Mouse (Mus musculus): ENCODE data around the gene Pdpk1. TPM values are rescaled to one million over a fixed set of nuclear protein-coding genes. Genes with fewer than 3 reads are reported as not detected.
"Not testable (repeated sequence)": the region's sequence is repeated elsewhere in the genome, so short reads cannot be mapped to it uniquely, and the experiment has no call there.

Pdpk1 gene
- polyA plus RNA-seq, 1 experiment from 2014 or later = 19.3 TPM

- Histone ChIP-seq H3K9ac (replicated peaks) (no peak overlapping the region), H3K4me3 (ENCODE audit: low read depth, low read length) (no peak overlapping the region), H3K36me3 (replicated peaks; ENCODE audit: insufficient read depth, low read length) (no peaks in the 10 kb centered on the region), H3K4me1 (ENCODE audit: insufficient read depth) (peaks cover 19% of the 10 kb centered on the region), H3K9me3 (ENCODE audit: low read length) (no peaks in the 10 kb centered on the region), H3K4me2 (ENCODE audit: low read depth, low read length) (no peak overlapping the region), H3K27me3 (ENCODE audit: insufficient read depth, low read length) (no peaks in the 10 kb centered on the region), H3K27ac (ENCODE audit: low read depth) (no peak overlapping the region)
- no peak for TF ChIP-seq EP300 (IDR thresholded peaks at IDR 0.05; ENCODE audit: low read depth)
- no peak for TF ChIP-seq CTCF (IDR thresholded peaks at IDR 0.05; ENCODE audit: low read depth)
- DNase-seq = no peak
- no peak for ATAC-seq
Observed at GRCm38 (mm10) chr17:24134062-24134461, 16.7 kb downstream of the Pdpk1 start.

- H3K9me3 ChIP-seq (ENCODE audit: low read length); H3K36me3 ChIP-seq (replicated peaks; ENCODE audit: insufficient read depth, low read length); H3K9ac ChIP-seq (replicated peaks); H3K4me3 ChIP-seq (ENCODE audit: low read depth, low read length); H3K27ac ChIP-seq (ENCODE audit: low read depth); H3K27me3 ChIP-seq (ENCODE audit: insufficient read depth, low read length); ATAC-seq; H3K4me2 ChIP-seq (ENCODE audit: low read depth, low read length); DNase-seq: not testable (repeated sequence)
- peaks cover 17% of the 10 kb centered on the region; the same call in 1 of the 2 replicates for H3K4me1 ChIP-seq (ENCODE audit: insufficient read depth)
- peak; percentile 44 for TF ChIP-seq CTCF (IDR thresholded peaks at IDR 0.05; ENCODE audit: low read depth)
- 87% methylated on average over 4 of the region's 4 CpGs for WGBS (ENCODE audit: insufficient replicate concordance)
Observed at GRCm38 (mm10) chr17:24132919-24133318, 17.8 kb downstream of the Pdpk1 start.

GRCm38 (mm10) chr17:24131570-24131969 lies 19.2 kb downstream of the Pdpk1 start:
- Histone ChIP-seq H3K27ac (ENCODE audit: low read depth) (no peak overlapping the region), H3K4me3 (ENCODE audit: low read depth, low read length) (no peak overlapping the region), H3K9me3 (ENCODE audit: low read length) (no peaks in the 10 kb centered on the region), H3K36me3 (replicated peaks; ENCODE audit: insufficient read depth, low read length) (no peaks in the 10 kb centered on the region), H3K4me2 (ENCODE audit: low read depth, low read length) (no peak overlapping the region), H3K27me3 (ENCODE audit: insufficient read depth, low read length) (no peaks in the 10 kb centered on the region), H3K4me1 (ENCODE audit: insufficient read depth) (peaks cover 14% of the 10 kb centered on the region; the same call in 1 of the 2 replicates), H3K9ac (replicated peaks) (no peak overlapping the region)
- DNase-seq (no peak), ATAC-seq (no peak)
- 93% methylated on average over 3 of the region's 3 CpGs for WGBS (ENCODE audit: insufficient replicate concordance)
- TF ChIP-seq CTCF (IDR thresholded peaks at IDR 0.05; ENCODE audit: low read depth) = peak; percentile 43
- no peak for TF ChIP-seq EP300 (IDR thresholded peaks at IDR 0.05; ENCODE audit: low read depth)

- not testable (repeated sequence) for H3K27ac ChIP-seq (ENCODE audit: low read depth); H3K27me3 ChIP-seq (ENCODE audit: insufficient read depth, low read length); H3K4me3 ChIP-seq (ENCODE audit: low read depth, low read length); H3K9me3 ChIP-seq (ENCODE audit: low read length); H3K9ac ChIP-seq (replicated peaks); H3K36me3 ChIP-seq (replicated peaks; ENCODE audit: insufficient read depth, low read length); H3K4me2 ChIP-seq (ENCODE audit: low read depth, low read length); DNase-seq; ATAC-seq
- peaks cover 13% of the 10 kb centered on the region; the same call in 1 of the 2 replicates for H3K4me1 ChIP-seq (ENCODE audit: insufficient read depth)
- WGBS (ENCODE audit: insufficient replicate concordance) = 82% methylated on average over 4 of the region's 4 CpGs
Observed at GRCm38 (mm10) chr17:24129246-24129645, 21.5 kb downstream of the Pdpk1 start.

- 72% methylated on average over 1 of the region's 1 CpGs for WGBS (ENCODE audit: insufficient replicate concordance)
Observed at GRCm38 (mm10) chr17:24127592-24127991, 23.1 kb downstream of the Pdpk1 start.

GRCm38 (mm10) chr17:24126801-24127200 lies 23.9 kb downstream of the Pdpk1 start:
- TF ChIP-seq EP300 (IDR thresholded peaks at IDR 0.05; ENCODE audit: low read depth) (no peak), CTCF (IDR thresholded peaks at IDR 0.05; ENCODE audit: low read depth) (no peak)
- Histone ChIP-seq H3K27ac (ENCODE audit: low read depth) (no peak overlapping the region), H3K4me2 (ENCODE audit: low read depth, low read length) (no peak overlapping the region), H3K4me3 (ENCODE audit: low read depth, low read length) (no peak overlapping the region), H3K4me1 (ENCODE audit: insufficient read depth) (peaks cover 11% of the 10 kb centered on the region; the same call in 1 of the 2 replicates), H3K9ac (replicated peaks) (no peak overlapping the region), H3K9me3 (ENCODE audit: low read length) (no peaks in the 10 kb centered on the region), H3K27me3 (ENCODE audit: insufficient read depth, low read length) (no peaks in the 10 kb centered on the region), H3K36me3 (replicated peaks; ENCODE audit: insufficient read depth, low read length) (no peaks in the 10 kb centered on the region)
- WGBS (ENCODE audit: insufficient replicate concordance) = 71% methylated on average over 3 of the region's 3 CpGs
- ATAC-seq (no peak), DNase-seq (no peak)

More at GRCm38 (mm10) chr17:24127592-24127991, 23.1 kb downstream of the Pdpk1 start:
- ATAC-seq (no peak), DNase-seq (no peak)
- no peaks in the 10 kb centered on the region for H3K27me3 ChIP-seq (ENCODE audit: insufficient read depth, low read length)
- no peak overlapping the region for H3K4me2 ChIP-seq (ENCODE audit: low read depth, low read length)
- H3K4me3 ChIP-seq (ENCODE audit: low read depth, low read length) = no peak overlapping the region
- no peak overlapping the region for H3K9ac ChIP-seq (replicated peaks)
- no peaks in the 10 kb centered on the region for H3K9me3 ChIP-seq (ENCODE audit: low read length)
- no peak overlapping the region for H3K27ac ChIP-seq (ENCODE audit: low read depth)
- TF ChIP-seq CTCF (IDR thresholded peaks at IDR 0.05; ENCODE audit: low read depth) = no peak
- TF ChIP-seq EP300 (IDR thresholded peaks at IDR 0.05; ENCODE audit: low read depth) = no peak
- peaks cover 11% of the 10 kb centered on the region; the same call in 1 of the 2 replicates for H3K4me1 ChIP-seq (ENCODE audit: insufficient read depth)
- no peaks in the 10 kb centered on the region for H3K36me3 ChIP-seq (replicated peaks; ENCODE audit: insufficient read depth, low read length)

- DNase-seq (no peak), ATAC-seq (no peak)
- Histone ChIP-seq H3K36me3 (replicated peaks; ENCODE audit: insufficient read depth, low read length) (no peaks in the 10 kb centered on the region), H3K27ac (ENCODE audit: low read depth) (no peak overlapping the region), H3K9ac (replicated peaks) (no peak overlapping the region), H3K27me3 (ENCODE audit: insufficient read depth, low read length) (no peaks in the 10 kb centered on the region), H3K9me3 (ENCODE audit: low read length) (no peaks in the 10 kb centered on the region), H3K4me1 (ENCODE audit: insufficient read depth) (0 out of 2 replicates have a peak, but pooled peaks cover 3% of the 10 kb centered on the region), H3K4me3 (ENCODE audit: low read depth, low read length) (no peak overlapping the region), H3K4me2 (ENCODE audit: low read depth, low read length) (no peak overlapping the region)
- WGBS (ENCODE audit: insufficient replicate concordance) = 78% methylated on average over 3 of the region's 3 CpGs
- TF ChIP-seq CTCF (IDR thresholded peaks at IDR 0.05; ENCODE audit: low read depth) = no peak
- TF ChIP-seq EP300 (IDR thresholded peaks at IDR 0.05; ENCODE audit: low read depth) = no peak
Observed at GRCm38 (mm10) chr17:24119446-24119845, 31.3 kb downstream of the Pdpk1 start.

All from liver, postnatal 0 days (tissue).